Mouse (Mus musculus) central nervous system, embryonic 14 days (tissue): ENCODE data around the gene Dicer1. TPM values are rescaled to one million over a fixed set of nuclear protein-coding genes. Genes with fewer than 3 reads are reported as not detected.

Experiments used
- polyA plus RNA-seq: library from polyadenylated mRNA; depleted of rRNA; stranded (reverse); fragments of >200 nt; gene quantifications from 2 replicates; pipeline ENCODE4 v1.2.3, GENCODE M21; 2012; rRNA removed

The Dicer1 gene
- 33.5 and 34.7 TPM in 2 replicates for polyA plus RNA-seq

GRCm38 (mm10) chr12:104751814-104752765 is at the start of gene Dicer1:
TSS of gene Dicer1 (minus strand) at chr12:104751952.

Other genes starting within 250 kb of the Dicer1 start
- 2.4 and 4.4 TPM in 2 replicates for gene Clmn, start 113.1 kb upstream of the Dicer1 start, polyA plus RNA-seq